Mouse (Mus musculus): Measurements from ENCODE around the gene Atoh1.

Atoh1 gene

GRCm38 (mm10) chr6:64728499-64729198 lies at the start of gene Atoh1:
Gene Atoh1, plus strand, starts transcription at chr6:64729125.
- Histone ChIP-seq H3K36me3 (ENCODE audit: control insufficient read depth, insufficient read depth, low read length, poor library complexity, severe bottlenecking) (no peaks in the 10 kb centered on the region), H3K27me3 (ENCODE audit: control insufficient read depth, insufficient read depth, low read length, poor library complexity, severe bottlenecking) (0 out of 2 replicates have a peak, but pooled peaks cover 3% of the 10 kb centered on the region)
- no peak for DNase-seq (ENCODE audit: low read depth, low spot score)

- H3K36me3 ChIP-seq (ENCODE audit: control insufficient read depth, insufficient read depth, low read length, poor library complexity, severe bottlenecking) = no peaks in the 10 kb centered on the region
- no peak for DNase-seq (ENCODE audit: low read depth, low spot score)
- no peaks in the 10 kb centered on the region for H3K27me3 ChIP-seq (ENCODE audit: control insufficient read depth, insufficient read depth, low read length, poor library complexity, severe bottlenecking)
These were observed 45.0 kb upstream of the Atoh1 start for GRCm38 (mm10) chr6:64683974-64684373.

- H3K27me3 ChIP-seq (ENCODE audit: control insufficient read depth, insufficient read depth, low read length, poor library complexity, severe bottlenecking) = no peaks in the 10 kb centered on the region
- H3K36me3 ChIP-seq (ENCODE audit: control insufficient read depth, insufficient read depth, low read length, poor library complexity, severe bottlenecking) = no peaks in the 10 kb centered on the region
- DNase-seq (ENCODE audit: low read depth, low spot score) = no peak
These were observed 44.0 kb upstream of the Atoh1 start for GRCm38 (mm10) chr6:64684973-64685372.

- Histone ChIP-seq H3K36me3 (ENCODE audit: control insufficient read depth, insufficient read depth, low read length, poor library complexity, severe bottlenecking) (no peaks in the 10 kb centered on the region), H3K27me3 (ENCODE audit: control insufficient read depth, insufficient read depth, low read length, poor library complexity, severe bottlenecking) (no peaks in the 10 kb centered on the region)
- DNase-seq (ENCODE audit: low read depth, low spot score) = no peak
These were observed 40.6 kb upstream of the Atoh1 start for GRCm38 (mm10) chr6:64688181-64688944.

- Histone ChIP-seq H3K36me3 (ENCODE audit: control insufficient read depth, insufficient read depth, low read length, poor library complexity, severe bottlenecking) (no peaks in the 10 kb centered on the region), H3K27me3 (ENCODE audit: control insufficient read depth, insufficient read depth, low read length, poor library complexity, severe bottlenecking) (no peaks in the 10 kb centered on the region)
- no peak for DNase-seq (ENCODE audit: low read depth, low spot score)
These were observed 34.2 kb upstream of the Atoh1 start for GRCm38 (mm10) chr6:64694688-64695087.

- H3K27me3 ChIP-seq (ENCODE audit: control insufficient read depth, insufficient read depth, low read length, poor library complexity, severe bottlenecking) = no peaks in the 10 kb centered on the region
- DNase-seq (ENCODE audit: low read depth, low spot score) = no peak
- no peaks in the 10 kb centered on the region for H3K36me3 ChIP-seq (ENCODE audit: control insufficient read depth, insufficient read depth, low read length, poor library complexity, severe bottlenecking)
These were observed 25.3 kb upstream of the Atoh1 start for GRCm38 (mm10) chr6:64703659-64704058.

- 0 out of 2 replicates have a peak, but pooled peaks cover 3% of the 10 kb centered on the region for H3K27me3 ChIP-seq (ENCODE audit: control insufficient read depth, insufficient read depth, low read length, poor library complexity, severe bottlenecking)
- H3K36me3 ChIP-seq (ENCODE audit: control insufficient read depth, insufficient read depth, low read length, poor library complexity, severe bottlenecking) = no peaks in the 10 kb centered on the region
- DNase-seq (ENCODE audit: low read depth, low spot score) = no peak
These were observed 1.0 kb upstream of the Atoh1 start for GRCm38 (mm10) chr6:64727751-64728403.

GRCm38 (mm10) chr6:64729231-64730011 lies 496 bp downstream of the Atoh1 start:
- Histone ChIP-seq H3K27me3 (ENCODE audit: control insufficient read depth, insufficient read depth, low read length, poor library complexity, severe bottlenecking) (0 out of 2 replicates have a peak, but pooled peaks cover 3% of the 10 kb centered on the region), H3K36me3 (ENCODE audit: control insufficient read depth, insufficient read depth, low read length, poor library complexity, severe bottlenecking) (no peaks in the 10 kb centered on the region)
- no peak for DNase-seq (ENCODE audit: low read depth, low spot score)

GRCm38 (mm10) chr6:64730030-64730429 lies 1.1 kb downstream of the Atoh1 start:
- no peak for DNase-seq (ENCODE audit: low read depth, low spot score)
- H3K27me3 ChIP-seq (ENCODE audit: control insufficient read depth, insufficient read depth, low read length, poor library complexity, severe bottlenecking) = 0 out of 2 replicates have a peak, but pooled peaks cover 3% of the 10 kb centered on the region
- H3K36me3 ChIP-seq (ENCODE audit: control insufficient read depth, insufficient read depth, low read length, poor library complexity, severe bottlenecking) = no peaks in the 10 kb centered on the region

GRCm38 (mm10) chr6:64730506-64731020 lies 1.6 kb downstream of the Atoh1 start:
- 0 out of 2 replicates have a peak, but pooled peaks cover 3% of the 10 kb centered on the region for H3K27me3 ChIP-seq (ENCODE audit: control insufficient read depth, insufficient read depth, low read length, poor library complexity, severe bottlenecking)
- DNase-seq (ENCODE audit: low read depth, low spot score) = no peak

GRCm38 (mm10) chr6:64731126-64731525 lies 2.2 kb downstream of the Atoh1 start:
- Histone ChIP-seq H3K36me3 (ENCODE audit: control insufficient read depth, insufficient read depth, low read length, poor library complexity, severe bottlenecking) (no peaks in the 10 kb centered on the region), H3K27me3 (ENCODE audit: control insufficient read depth, insufficient read depth, low read length, poor library complexity, severe bottlenecking) (0 out of 2 replicates have a peak, but pooled peaks cover 3% of the 10 kb centered on the region)
- DNase-seq (ENCODE audit: low read depth, low spot score) = no peak

More at GRCm38 (mm10) chr6:64730506-64731020, 1.6 kb downstream of the Atoh1 start:
- no peaks in the 10 kb centered on the region for H3K36me3 ChIP-seq (ENCODE audit: control insufficient read depth, insufficient read depth, low read length, poor library complexity, severe bottlenecking)

- DNase-seq (ENCODE audit: low read depth, low spot score) = no peak
- Histone ChIP-seq H3K27me3 (ENCODE audit: control insufficient read depth, insufficient read depth, low read length, poor library complexity, severe bottlenecking) (0 out of 2 replicates have a peak, but pooled peaks cover 3% of the 10 kb centered on the region), H3K36me3 (ENCODE audit: control insufficient read depth, insufficient read depth, low read length, poor library complexity, severe bottlenecking) (no peaks in the 10 kb centered on the region)
These were observed 2.8 kb downstream of the Atoh1 start for GRCm38 (mm10) chr6:64731621-64732320.

- no peak for DNase-seq (ENCODE audit: low read depth, low spot score)
- Histone ChIP-seq H3K36me3 (ENCODE audit: control insufficient read depth, insufficient read depth, low read length, poor library complexity, severe bottlenecking) (no peaks in the 10 kb centered on the region), H3K27me3 (ENCODE audit: control insufficient read depth, insufficient read depth, low read length, poor library complexity, severe bottlenecking) (0 out of 2 replicates have a peak, but pooled peaks cover 1% of the 10 kb centered on the region)
These were observed 4.4 kb downstream of the Atoh1 start for GRCm38 (mm10) chr6:64733311-64733710.

All from splenic B cell, adult 2 months (primary cell).